Mouse (Mus musculus) lung, adult 2 months (tissue): Measurements from ENCODE around the gene Casp7.

Source experiments
- CTCF ChIP-seq: fragments of 200-500 bp; IDR thresholded peaks from 2 replicates; pipeline ENCODE4 v1.5.1; 2011; ENCODE audit warnings: mild to moderate bottlenecking, low read length, control low read depth; ENCODE audit not compliant: insufficient read depth
- POLR2A ChIP-seq: fragments of 200-500 bp; IDR thresholded peaks from 2 replicates; pipeline ENCODE4 v1.6.1; 2011; ENCODE audit warnings: low read depth, mild to moderate bottlenecking, control low read depth, low read length, borderline replicate concordance; ENCODE audit errors: extremely low read depth

GRCm38 (mm10) chr19:56485376-56486271, 88.7 kb downstream of the Casp7 start:
- TF ChIP-seq CTCF (no peak), POLR2A (no peak)
